Mouse (Mus musculus): ENCODE results near the gene Aktip. TPM values are rescaled to one million over a fixed set of nuclear protein-coding genes. Genes with fewer than 3 reads are reported as not detected.

Aktip gene
- total RNA-seq, 2 experiments from 2014 or later, result 51.7 to 54.2 TPM

GRCm38 (mm10) chr8:91176176-91176575 lies 23.6 kb downstream of the Aktip start:
- intact Hi-C loops (cut with DNase I), result no loop called here
- TF ChIP-seq CTCF (IDR thresholded peaks at IDR 0.05), result no peak
- H3K27ac ChIP-seq, result no peak overlapping the region
- H3K4me3 ChIP-seq, result no peak overlapping the region
- DNase-seq, result no peak

DNA sequence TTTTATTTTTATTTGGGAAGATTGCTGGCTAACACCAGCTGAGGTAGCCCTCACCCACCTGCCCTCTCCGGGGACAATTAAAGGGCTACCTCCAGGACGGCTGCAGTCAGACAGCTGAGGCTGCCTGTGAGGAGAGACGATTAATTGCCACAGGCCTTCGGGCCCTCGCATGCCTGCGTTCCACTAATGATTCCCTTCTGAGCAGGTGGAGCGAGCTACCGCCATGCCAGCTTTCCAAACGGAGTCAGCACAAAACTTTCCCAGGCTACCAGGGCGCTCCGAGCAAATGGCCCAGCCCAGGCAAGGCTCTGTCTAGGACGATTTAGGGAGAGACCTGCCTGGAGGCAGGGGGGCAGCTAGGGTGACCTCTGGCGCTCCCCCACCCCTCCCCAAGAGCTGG lies 28.2 kb downstream of the Aktip start:
- TF ChIP-seq CTCF (IDR thresholded peaks at IDR 0.05), result no peak
- intact Hi-C loops (cut with DNase I), result no loop called here
- Histone ChIP-seq H3K27ac (no peak overlapping the region), H3K4me3 (no peak overlapping the region)
- DNase-seq, result no peak

DNA sequence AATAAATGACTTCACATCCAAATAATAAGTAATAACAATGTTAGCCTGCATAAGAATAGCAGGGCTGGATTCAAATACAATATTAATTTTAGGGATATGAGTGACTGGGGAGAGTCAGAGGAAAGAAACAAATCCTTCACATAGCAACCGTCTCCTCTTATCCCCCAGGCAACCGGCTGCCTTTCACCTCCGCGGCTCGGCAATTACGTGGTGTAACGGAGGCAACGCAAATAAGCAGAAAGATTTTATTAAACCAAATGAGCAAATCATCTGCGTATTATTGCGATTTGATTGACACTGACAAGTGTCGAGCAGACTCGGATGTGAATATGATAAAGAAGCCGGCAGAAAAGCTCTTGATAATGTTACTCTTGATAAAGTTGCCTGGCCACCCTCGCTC lies 28.9 kb downstream of the Aktip start:
- TF ChIP-seq CTCF (IDR thresholded peaks at IDR 0.05), result no peak
- DNase-seq, result no peak
- H3K27ac ChIP-seq, result no peak overlapping the region
- H3K4me3 ChIP-seq, result peak overlapping the region; percentile 35
- intact Hi-C loops (cut with DNase I), result no loop called here

GRCm38 (mm10) chr8:91170152-91170551 lies 29.6 kb downstream of the Aktip start:
- Histone ChIP-seq H3K27ac (no peak overlapping the region), H3K4me3 (no peak overlapping the region)
- DNase-seq, result no peak
- intact Hi-C loops (cut with DNase I), result no loop called here
- TF ChIP-seq CTCF (IDR thresholded peaks at IDR 0.05), result no peak

DNA sequence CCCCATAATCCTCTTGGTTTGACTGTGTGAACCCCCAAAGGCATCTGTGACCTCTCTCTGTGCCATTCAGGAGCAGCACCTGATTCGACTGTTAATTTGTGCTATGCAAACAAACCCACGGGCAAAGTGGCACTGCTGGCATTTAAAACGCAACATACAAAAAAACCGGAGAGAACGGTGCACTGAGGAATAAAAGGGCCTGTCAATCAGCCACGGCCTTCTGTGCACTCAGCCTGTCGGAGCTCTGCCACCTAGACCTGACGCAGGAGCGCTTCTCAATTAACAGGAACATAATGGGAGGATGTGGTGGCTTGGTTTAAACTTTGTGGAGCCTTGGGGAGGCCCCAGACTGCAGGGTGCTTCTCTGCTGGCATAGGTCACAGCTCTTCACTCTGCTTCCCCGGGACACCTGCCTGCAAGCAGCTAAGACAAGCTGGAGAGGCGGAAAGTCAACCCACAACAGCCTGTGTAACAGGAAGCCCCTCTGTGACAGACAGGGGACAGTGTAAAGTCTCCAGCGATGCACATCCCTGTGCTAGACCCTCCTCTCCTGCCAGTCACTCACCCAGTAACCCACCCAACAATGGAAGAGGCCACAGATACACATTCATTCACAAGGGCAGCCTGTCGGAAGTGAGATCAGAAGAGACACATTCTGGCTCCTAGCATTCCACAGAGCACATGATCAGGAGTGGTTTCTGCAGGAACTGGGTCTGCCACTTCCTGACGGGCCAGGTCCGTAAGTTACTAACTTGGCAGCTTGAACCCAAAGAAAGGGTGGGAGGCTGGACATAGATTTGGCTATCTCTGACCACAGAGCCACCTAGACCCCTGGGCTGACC lies 39.6 kb downstream of the Aktip start:
- no peak for DNase-seq
- H3K27ac ChIP-seq, result no peak overlapping the region
- H3K4me3 ChIP-seq, result no peak overlapping the region
- TF ChIP-seq CTCF (IDR thresholded peaks at IDR 0.05), result no peak
- intact Hi-C loops (cut with DNase I), result no loop called here

- Histone ChIP-seq H3K4me3 (no peak overlapping the region), H3K27ac (no peak overlapping the region)
- DNase-seq, result no peak
- no peak for TF ChIP-seq CTCF (IDR thresholded peaks at IDR 0.05)
- intact Hi-C loops (cut with DNase I), result no loop called here
Observed at GRCm38 (mm10) chr8:91158617-91159016, 41.2 kb downstream of the Aktip start.

DNA sequence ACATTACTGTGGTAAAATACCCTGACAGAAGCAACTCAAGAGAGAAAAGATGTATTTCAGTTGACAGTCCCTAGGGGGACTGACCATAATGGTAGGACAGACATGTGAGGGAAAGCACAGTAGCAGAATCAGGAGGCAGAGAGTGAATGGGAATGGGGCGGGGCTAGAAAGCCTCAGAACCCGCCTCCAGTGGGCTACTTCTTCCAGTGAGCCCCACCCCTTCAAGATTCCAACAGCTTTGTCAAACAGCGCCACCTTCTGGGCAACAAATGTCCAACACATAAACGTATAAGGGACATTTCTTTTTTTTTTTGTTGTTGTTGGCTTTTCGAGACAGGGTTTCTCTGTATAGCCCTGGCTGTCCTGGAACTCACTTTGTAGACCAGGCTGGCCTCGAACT lies 45.2 kb downstream of the Aktip start:
- Histone ChIP-seq H3K27ac (no peak overlapping the region), H3K4me3 (no peak overlapping the region)
- peak; percentile 44 for TF ChIP-seq CTCF (IDR thresholded peaks at IDR 0.05)
- intact Hi-C loops (cut with DNase I), result no loop called here
- peak; percentile 36 for DNase-seq

- TF ChIP-seq CTCF (IDR thresholded peaks at IDR 0.05), result peak; percentile 23
- DNase-seq, result no peak
- intact Hi-C loops (cut with DNase I), result no loop called here
- Histone ChIP-seq H3K4me3 (no peak overlapping the region), H3K27ac (no peak overlapping the region)
Observed at GRCm38 (mm10) chr8:91153831-91154230, 45.9 kb downstream of the Aktip start.

GRCm38 (mm10) chr8:91151531-91151930 lies 48.2 kb downstream of the Aktip start:
- H3K27ac ChIP-seq, result no peak overlapping the region
- intact Hi-C loops (cut with DNase I), result no loop called here
- no peak overlapping the region for H3K4me3 ChIP-seq
- no peak for DNase-seq
- no peak for TF ChIP-seq CTCF (IDR thresholded peaks at IDR 0.05)

GRCm38 (mm10) chr8:91149298-91149697 lies 50.5 kb downstream of the Aktip start:
- DNase-seq, result no peak
- Histone ChIP-seq H3K27ac (no peak overlapping the region), H3K4me3 (no peak overlapping the region)
- intact Hi-C loops (cut with DNase I), result no loop called here
- no peak for TF ChIP-seq CTCF (IDR thresholded peaks at IDR 0.05)

GRCm38 (mm10) chr8:91148643-91149178 lies 51.1 kb downstream of the Aktip start:
- no peak for DNase-seq
- TF ChIP-seq CTCF (IDR thresholded peaks at IDR 0.05), result no peak

GRCm38 (mm10) chr8:91147715-91148114 lies 52.1 kb downstream of the Aktip start:
- Histone ChIP-seq H3K4me3 (peak overlapping the region; percentile 76), H3K27ac (peak overlapping the region; percentile 72)
- DNase-seq, result no peak
- intact Hi-C loops (cut with DNase I), result loop anchor here (2.0 kb wide), 1 partner anchor 29 kb away; no protein-coding TSS in a partner anchor
- peak; percentile 97; the same call in 1 of the 2 replicates for TF ChIP-seq CTCF (IDR thresholded peaks at IDR 0.05)

More at GRCm38 (mm10) chr8:91148643-91149178, 51.1 kb downstream of the Aktip start:
- Histone ChIP-seq H3K4me3 (peak overlapping the region; percentile 76), H3K27ac (peak overlapping the region; percentile 72)
- intact Hi-C loops (cut with DNase I), result no loop called here

GRCm38 (mm10) chr8:91140828-91141227 lies 58.9 kb downstream of the Aktip start:
- no peak for TF ChIP-seq CTCF (IDR thresholded peaks at IDR 0.05)
- H3K27ac ChIP-seq, result no peak overlapping the region
- no peak overlapping the region for H3K4me3 ChIP-seq
- DNase-seq, result no peak
- intact Hi-C loops (cut with DNase I), result no loop called here

All from gastrocnemius, adult 2 months (tissue).